Mouse (Mus musculus) ES-E14 (cell line): ENCODE measurements around the gene Ehbp1l1.

ENCODE experiments used
- CHD2 ChIP-seq: IDR thresholded peaks from 2 replicates; pipeline ENCODE4 v1.6.1; 2014; ENCODE audit warnings: mild to moderate bottlenecking, low read depth, low read length, inconsistent platforms
- HCFC1 ChIP-seq: IDR thresholded peaks from 2 replicates; pipeline ENCODE4 v1.6.1; 2012; ENCODE audit warnings: low read length, inconsistent platforms, borderline replicate concordance; ENCODE audit not compliant: insufficient read depth
- MAFK ChIP-seq: IDR thresholded peaks from 2 replicates; pipeline ENCODE4 v1.6.1; 2014; ENCODE audit warnings: mild to moderate bottlenecking, low read depth, low read length, inconsistent platforms; ENCODE audit not compliant: insufficient read depth
- ZC3H11A ChIP-seq: IDR thresholded peaks from 2 replicates; pipeline ENCODE4 v1.6.1; 2012; ENCODE audit warnings: low read depth, mild to moderate bottlenecking, inconsistent platforms, low read length, borderline replicate concordance
- ZNF384 ChIP-seq: IDR thresholded peaks from 2 replicates; pipeline ENCODE4 v1.6.1; 2012; ENCODE audit warnings: low read depth, low read length, inconsistent platforms

GRCm38 (mm10) chr19:5684985-5685384 lies 41.1 kb downstream of the Ehbp1l1 start:
- TF ChIP-seq CHD2 (no peak), ZC3H11A (no peak), MAFK (no peak), ZNF384 (no peak), HCFC1 (no peak)
